Mouse (Mus musculus) macrophage (primary cell): Measurements from ENCODE around the gene Cd164l2. TPM values are rescaled to one million over a fixed set of nuclear protein-coding genes. Genes with fewer than 3 reads are reported as not detected.

Source experiments
- H3K27ac ChIP-seq: fragments of 350-480 bp; formaldehyde crosslinking; 2 replicates; pipeline ENCODE4 v1.9.0; 2021
- H3K36me3 ChIP-seq: fragments of 350-480 bp; formaldehyde crosslinking; 2 replicates; pipeline ENCODE4 v1.9.0; 2021; ENCODE audit errors: inconsistent target
- H3K4me3 ChIP-seq: fragments of 350-480 bp; formaldehyde crosslinking; 2 replicates; pipeline ENCODE4 v1.9.0; 2021; ENCODE audit errors: inconsistent target
- H3K79me2 ChIP-seq: fragments of 350-480 bp; formaldehyde crosslinking; 2 replicates; pipeline ENCODE4 v1.9.0; 2021; ENCODE audit errors: inconsistent target
- WGBS: methylation state at CpG from one replicate; pipeline ENCODE4 v1.1.7; 2026; ENCODE audit warnings: inconsistent platforms; ENCODE audit not compliant: missing documents; 5-methylcytosine and 5-hydroxymethylcytosine counted together
- polyA plus RNA-seq: library from polyadenylated mRNA; stranded (reverse); fragments of 250-400 nt; gene quantifications from 3 replicates; pipeline ENCODE4 v1.2.4, GENCODE M21; 2018; ENCODE audit warnings: inconsistent platforms

Cd164l2 gene
- polyA plus RNA-seq, 1 experiment from 2014 or later = not detected

DNA sequence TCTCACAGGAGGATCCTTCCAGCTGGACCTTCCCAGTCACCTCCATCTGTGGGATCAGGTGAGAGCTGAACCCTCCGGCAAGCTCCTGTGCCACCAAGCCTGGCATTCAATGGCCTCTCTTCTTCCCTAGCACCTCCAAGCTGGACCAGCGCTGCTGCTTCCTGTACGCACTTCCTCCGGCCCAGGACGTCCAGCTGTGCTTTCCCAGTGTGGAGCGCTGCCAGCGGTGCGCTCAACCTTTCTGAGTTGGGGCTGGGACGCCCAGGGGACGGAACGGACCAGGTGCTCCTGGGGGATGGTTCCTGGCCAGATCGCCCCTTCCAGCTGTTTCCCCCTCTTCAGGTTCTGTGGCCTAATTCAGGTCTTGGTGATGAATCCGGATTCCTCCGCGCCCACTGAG lies 35.1 kb downstream of the Cd164l2 start:
- Histone ChIP-seq H3K36me3 (no peaks in the 10 kb centered on the region), H3K4me3 (no peak overlapping the region), H3K27ac (no peak overlapping the region), H3K79me2 (no peaks in the 10 kb centered on the region)
- 80% methylated on average over 15 of the region's 15 CpGs for WGBS

DNA sequence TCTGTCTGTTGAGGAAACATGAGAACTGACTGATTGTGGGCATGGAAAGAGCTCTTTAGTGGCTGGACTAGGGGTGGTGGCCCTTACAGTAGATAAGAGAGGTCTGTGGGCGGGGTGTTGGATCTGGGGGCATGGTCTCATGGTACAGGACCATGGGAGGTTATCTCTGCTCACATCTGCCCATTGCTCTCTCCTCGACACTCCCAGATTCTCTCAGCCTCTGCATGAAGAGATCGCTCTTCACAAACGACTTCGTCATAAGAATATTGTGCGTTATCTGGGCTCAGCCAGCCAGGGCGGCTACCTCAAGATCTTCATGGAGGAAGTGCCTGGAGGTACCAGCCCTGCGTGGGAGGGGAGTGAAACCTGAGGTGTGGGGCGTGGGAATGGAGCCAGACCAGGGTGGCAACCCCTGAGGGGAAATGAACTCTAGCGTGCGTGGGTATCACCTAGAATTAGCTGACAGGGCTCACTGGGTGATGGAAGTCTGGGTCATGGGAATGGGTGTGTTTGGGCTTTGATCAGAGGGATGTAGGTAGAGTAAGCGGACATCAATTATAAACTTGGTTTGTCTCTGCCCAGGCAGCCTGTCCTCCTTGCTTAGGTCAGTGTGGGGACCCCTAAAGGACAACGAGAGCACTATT lies 36.0 kb downstream of the Cd164l2 start:
- Histone ChIP-seq H3K27ac (no peak overlapping the region), H3K36me3 (no peaks in the 10 kb centered on the region), H3K79me2 (no peaks in the 10 kb centered on the region), H3K4me3 (no peak overlapping the region)
- 69% methylated on average over 13 of the region's 13 CpGs for WGBS

DNA sequence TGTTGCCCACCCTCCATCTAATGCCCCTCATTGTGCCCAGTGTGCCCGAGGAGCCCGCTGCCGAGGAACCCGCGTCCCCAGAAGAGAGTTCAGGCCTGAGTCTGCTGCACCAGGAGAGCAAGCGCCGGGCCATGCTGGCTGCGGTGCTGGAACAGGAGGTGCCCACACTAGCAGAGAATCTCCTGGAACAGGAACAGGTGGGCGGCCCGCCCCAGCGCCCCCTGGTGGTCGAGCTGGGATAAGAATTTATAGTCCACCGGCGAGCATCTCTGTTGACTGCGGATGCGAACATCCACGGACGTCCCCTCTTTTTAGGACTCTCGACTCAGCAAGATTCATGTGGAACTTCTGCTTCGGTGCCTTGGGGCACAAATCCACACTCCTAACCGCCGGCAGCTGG lies 38.7 kb downstream of the Cd164l2 start:
- Histone ChIP-seq H3K27ac (no peak overlapping the region), H3K79me2 (no peaks in the 10 kb centered on the region), H3K36me3 (no peaks in the 10 kb centered on the region), H3K4me3 (no peak overlapping the region)
- WGBS = 10% methylated on average over 22 of the region's 22 CpGs

- Histone ChIP-seq H3K79me2 (no peaks in the 10 kb centered on the region), H3K36me3 (no peaks in the 10 kb centered on the region), H3K4me3 (no peak overlapping the region), H3K27ac (no peak overlapping the region)
- WGBS = 40% methylated on average over 29 of the region's 31 CpGs
These were observed 39.3 kb downstream of the Cd164l2 start for GRCm38 (mm10) chr4:133251214-133251613.

GRCm38 (mm10) chr4:133252089-133252488 lies 40.2 kb downstream of the Cd164l2 start:
- H3K79me2 ChIP-seq = no peaks in the 10 kb centered on the region
- WGBS = 80% methylated on average over 4 of the region's 4 CpGs

GRCm38 (mm10) chr4:133253412-133253811 lies 41.5 kb downstream of the Cd164l2 start:
- H3K79me2 ChIP-seq = no peaks in the 10 kb centered on the region
- no peak overlapping the region for H3K4me3 ChIP-seq
- H3K36me3 ChIP-seq = no peaks in the 10 kb centered on the region
- H3K27ac ChIP-seq = no peak overlapping the region
- WGBS = 95% methylated on average over 12 of the region's 12 CpGs

More at GRCm38 (mm10) chr4:133252089-133252488, 40.2 kb downstream of the Cd164l2 start:
- Histone ChIP-seq H3K4me3 (no peak overlapping the region), H3K36me3 (no peaks in the 10 kb centered on the region), H3K27ac (no peak overlapping the region)

GRCm38 (mm10) chr4:133255392-133255791 lies 43.5 kb downstream of the Cd164l2 start:
- Histone ChIP-seq H3K79me2 (no peaks in the 10 kb centered on the region), H3K36me3 (no peaks in the 10 kb centered on the region), H3K27ac (no peak overlapping the region), H3K4me3 (no peak overlapping the region)
- WGBS = 94% methylated on average over 6 of the region's 6 CpGs

GRCm38 (mm10) chr4:133256820-133257219 lies 44.9 kb downstream of the Cd164l2 start:
- H3K4me3 ChIP-seq = no peak overlapping the region
- 94% methylated on average over 16 of the region's 24 CpGs for WGBS
- H3K27ac ChIP-seq = no peak overlapping the region
- H3K79me2 ChIP-seq = no peaks in the 10 kb centered on the region
- H3K36me3 ChIP-seq = no peaks in the 10 kb centered on the region

- Histone ChIP-seq H3K79me2 (no peaks in the 10 kb centered on the region), H3K27ac (no peak overlapping the region), H3K4me3 (no peak overlapping the region), H3K36me3 (no peaks in the 10 kb centered on the region)
- WGBS = 92% methylated on average over 12 of the region's 12 CpGs
These were observed 45.3 kb downstream of the Cd164l2 start for GRCm38 (mm10) chr4:133257230-133257629.

DNA sequence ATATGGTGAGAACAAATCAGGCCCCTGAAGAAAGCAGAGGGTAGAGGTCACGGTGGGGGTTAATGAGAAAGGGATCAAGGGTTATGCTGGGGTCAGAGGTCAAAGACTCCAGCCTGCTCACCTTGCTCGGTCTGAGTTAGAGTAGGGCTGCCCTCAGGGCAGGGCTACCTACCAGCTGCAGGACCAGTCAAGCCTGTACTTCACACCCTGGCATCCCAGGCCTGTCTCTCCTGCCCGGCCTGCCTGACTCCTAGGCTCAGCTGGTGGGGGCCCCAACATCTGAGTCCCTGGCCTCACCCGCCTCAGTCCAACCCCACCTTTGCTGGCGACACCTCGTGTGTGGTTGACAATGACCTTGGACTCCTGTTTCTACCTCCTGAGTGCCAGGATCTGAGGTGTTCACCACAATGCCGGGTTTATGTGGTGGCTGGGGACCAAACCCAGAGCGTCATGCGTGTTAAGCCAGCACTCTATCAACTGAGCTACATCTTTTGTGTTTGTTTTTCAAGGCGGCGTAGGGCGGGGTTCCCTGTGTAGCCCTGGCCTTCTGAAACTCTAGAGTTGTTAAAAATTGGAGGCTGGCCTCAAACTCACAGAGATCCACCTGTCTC lies 46.0 kb downstream of the Cd164l2 start:
- Histone ChIP-seq H3K4me3 (no peak overlapping the region), H3K27ac (no peak overlapping the region), H3K36me3 (no peaks in the 10 kb centered on the region), H3K79me2 (no peaks in the 10 kb centered on the region)
- WGBS = 98% methylated on average over 12 of the region's 12 CpGs

DNA sequence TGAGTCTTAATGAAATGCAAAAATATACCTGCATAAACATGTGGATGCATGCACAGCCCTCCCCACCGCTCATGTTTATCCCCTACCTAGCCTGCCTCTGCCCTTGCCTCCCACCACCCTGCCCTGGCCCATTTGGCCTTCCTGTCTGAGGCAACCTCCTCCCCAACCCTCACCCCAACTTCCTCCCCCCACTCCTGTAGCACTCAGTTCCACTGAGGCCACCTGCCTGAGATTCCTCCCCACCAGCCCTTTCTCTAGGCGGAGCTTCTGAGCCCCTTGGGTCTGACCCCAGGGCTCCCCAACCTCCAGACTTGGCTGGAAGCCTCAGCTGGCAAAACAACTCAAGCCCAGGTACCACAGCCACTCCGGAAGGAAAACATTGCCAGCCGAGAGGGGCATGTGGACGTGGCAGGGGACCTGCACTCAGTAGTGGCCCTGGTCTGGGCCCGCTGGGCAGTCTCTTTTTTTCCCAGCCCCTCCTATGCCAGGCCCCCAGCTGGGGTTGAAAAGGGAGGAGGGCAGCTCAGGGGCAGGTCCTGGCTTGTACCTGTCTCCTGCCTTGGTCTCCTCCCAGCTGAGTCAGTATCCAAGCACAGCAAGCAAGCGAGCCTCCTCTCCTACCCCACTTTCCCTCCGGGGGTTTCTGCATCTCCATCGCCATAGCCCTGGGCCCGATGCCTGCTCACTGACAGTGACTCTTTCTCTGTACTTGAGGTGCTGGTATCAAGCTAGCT lies 49.9 kb downstream of the Cd164l2 start:
- Histone ChIP-seq H3K79me2 (no peaks in the 10 kb centered on the region), H3K4me3 (no peak overlapping the region), H3K36me3 (peaks cover 10% of the 10 kb centered on the region), H3K27ac (no peak overlapping the region)
- 43% methylated on average over 10 of the region's 10 CpGs for WGBS

GRCm38 (mm10) chr4:133262375-133262765 lies 50.4 kb downstream of the Cd164l2 start:
- WGBS = 46% methylated on average over 7 of the region's 7 CpGs
- H3K27ac ChIP-seq = no peak overlapping the region

DNA sequence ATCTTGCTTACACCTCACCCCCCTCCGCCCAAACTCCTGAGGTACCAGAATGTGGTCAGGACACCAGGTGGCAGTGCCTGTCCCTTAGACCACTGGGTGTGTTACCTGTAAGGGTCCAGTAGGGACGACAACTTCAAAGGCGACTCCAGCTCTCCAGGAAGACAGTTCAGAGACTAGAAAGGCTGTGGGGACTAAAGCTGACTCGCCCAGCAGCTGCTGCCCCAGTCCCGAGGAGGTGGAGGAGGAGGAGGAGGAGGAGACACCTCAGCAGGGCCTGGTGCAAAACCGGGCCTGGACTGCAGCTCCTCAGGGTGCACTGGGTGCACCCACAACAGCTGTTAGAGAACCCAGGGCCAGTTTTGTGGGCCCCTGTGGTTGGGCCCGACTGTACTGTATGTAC lies 51.0 kb downstream of the Cd164l2 start, which contains the start of gene Sytl1:
TSS of gene Sytl1 (minus strand) at position 232 of the 400 bp plus-strand sequence.
- no peak within 1 kb of the TSS for H3K27ac ChIP-seq
- WGBS = 35% methylated on average over 7 of the region's 7 CpGs

More at GRCm38 (mm10) chr4:133262375-133262765, 50.4 kb downstream of the Cd164l2 start:
- peaks cover 16% of the 10 kb centered on the region for H3K36me3 ChIP-seq
- no peak overlapping the region for H3K4me3 ChIP-seq
- no peaks in the 10 kb centered on the region for H3K79me2 ChIP-seq

GRCm38 (mm10) chr4:133263756-133264155 lies 51.8 kb downstream of the Cd164l2 start:
- Histone ChIP-seq H3K36me3 (peaks cover 30% of the 10 kb centered on the region), H3K4me3 (no peak overlapping the region), H3K79me2 (no peaks in the 10 kb centered on the region), H3K27ac (no peak overlapping the region)
- WGBS = 79% methylated on average over 5 of the region's 5 CpGs

More for the DNA sequence above, 51.0 kb downstream of the Cd164l2 start, which contains the start of gene Sytl1:
- H3K79me2 ChIP-seq = no peaks in the 10 kb centered on the region
- H3K36me3 ChIP-seq = peaks cover 21% of the 10 kb centered on the region
- no peak within 1 kb of the TSS for H3K4me3 ChIP-seq

DNA sequence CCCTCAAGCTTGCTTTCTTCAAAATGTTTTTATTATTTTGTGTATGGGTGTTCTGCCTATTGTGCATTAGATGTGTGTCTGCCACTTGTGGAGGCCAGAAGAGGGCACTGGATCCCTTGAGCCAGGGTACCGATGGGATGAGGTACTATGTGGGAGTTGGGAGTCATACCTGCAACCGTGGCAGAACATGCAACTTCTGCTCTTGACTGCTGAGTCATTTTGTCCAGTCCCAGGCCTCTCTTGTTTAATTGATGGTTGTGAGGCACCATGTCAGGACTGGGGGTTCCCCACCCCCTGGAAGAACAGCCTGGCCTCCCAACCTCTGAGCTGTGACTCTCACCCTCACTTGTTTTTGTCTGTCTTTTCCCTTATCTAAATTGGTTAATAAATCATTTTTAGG lies 52.6 kb downstream of the Cd164l2 start:
- H3K27ac ChIP-seq = no peak overlapping the region
- no peak overlapping the region for H3K4me3 ChIP-seq
- no peaks in the 10 kb centered on the region for H3K79me2 ChIP-seq
- peaks cover 38% of the 10 kb centered on the region for H3K36me3 ChIP-seq
- WGBS = 43% methylated on average over 2 of the region's 2 CpGs
